Comparison of ENCODE assay signal across 18 mouse cellular contexts in the genomic region with DNA sequence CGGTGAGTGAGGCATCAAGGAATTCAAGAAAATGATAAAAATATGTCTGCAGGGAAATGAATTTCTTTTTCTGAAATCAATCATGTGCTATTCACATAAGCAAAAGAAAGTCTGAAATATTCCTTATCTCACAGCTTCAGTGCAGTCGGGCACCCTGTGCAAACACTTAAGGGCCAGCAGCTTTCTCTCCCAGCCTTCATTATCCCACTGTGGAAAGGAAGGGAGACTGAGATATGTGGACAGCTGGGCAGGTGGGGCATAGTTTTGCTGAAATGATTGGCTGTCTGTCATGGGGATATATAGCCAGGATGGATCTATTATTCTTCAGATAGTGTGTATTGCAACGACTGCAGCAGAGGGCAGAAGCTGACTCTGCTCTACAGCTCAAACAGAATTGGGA.
"Had no signal": no experiment of that assay in that cellular context is flagged by ENCODE, and none has a peak within 500 bp of the region (broad histone marks: within the 10 kb centered on the region; RNA-seq: fewer than 3 reads in every experiment).

No protein-coding gene starts in this region.

- H3K27me3 ChIP-seq: liver, embryonic 12.5 days; lung, embryonic 15.5 days; neural tube, embryonic 13.5 days; neural tube, embryonic 15.5 days had no signal

- H3K4me2 ChIP-seq: liver, embryonic 12.5 days; lung, embryonic 15.5 days; midbrain, embryonic 11.5 days; neural tube, embryonic 13.5 days; neural tube, embryonic 15.5 days had no signal

- ATAC-seq: liver, embryonic 12.5 days had no signal

- H3K27ac ChIP-seq: liver, embryonic 12.5 days; liver, embryonic 14.5 days; lung, embryonic 15.5 days; neural tube, embryonic 13.5 days; neural tube, embryonic 15.5 days had no signal

- H3K4me1 ChIP-seq: liver, embryonic 12.5 days; lung, embryonic 15.5 days; neural tube, embryonic 13.5 days; neural tube, embryonic 15.5 days had no signal

- H3K9ac ChIP-seq: liver, embryonic 12.5 days; liver, embryonic 14.5 days; lung, embryonic 15.5 days; neural tube, embryonic 13.5 days; neural tube, embryonic 15.5 days had no signal

- H3K36me3 ChIP-seq: liver, embryonic 12.5 days; lung, embryonic 15.5 days; neural tube, embryonic 13.5 days; neural tube, embryonic 15.5 days had no signal

- H3K4me3 ChIP-seq: liver, embryonic 12.5 days; lung, embryonic 15.5 days; myocyte; neural tube, embryonic 13.5 days; neural tube, embryonic 15.5 days had no signal

- DNase-seq: lung, adult 18-20 months; lung, postnatal 14 days; lung, postnatal 36 days; retina, postnatal 1 day; right cerebral cortex, adult 18-20 months; right cerebral cortex, postnatal 25 days; right cerebral cortex, postnatal 4 days; spleen, adult 18-20 months; thymus, adult 18-20 months; thymus, postnatal 14 days; thymus, postnatal 36 days had no signal

- H3K9me3 ChIP-seq: liver, embryonic 12.5 days; lung, embryonic 15.5 days; neural tube, embryonic 13.5 days; neural tube, embryonic 15.5 days had no signal
